Mouse (Mus musculus) MEL (cell line): ENCODE measurements around the gene Nucb2. TPM values are rescaled to one million over a fixed set of nuclear protein-coding genes. Genes with fewer than 3 reads are reported as not detected.

ENCODE experiments used
- DNase-seq: peaks from one replicate; pipeline ENCODE4 v3.0.0; 2011; ENCODE audit warnings: low read depth, low spot score
- H3K27ac ChIP-seq: 2 replicates; pipeline ENCODE4 v1.5.1; 2012; ENCODE audit warnings: low read depth, mild to moderate bottlenecking, control low read depth, low read length, moderate library complexity; ENCODE audit not compliant: control insufficient read depth
- H3K27me3 ChIP-seq, 2 experiments: fragments of 150-350 bp in 1 of 2; sonication (generic) in 1 of 2; 2 replicates each; pipeline ENCODE4 v1.6.1; 2012; ENCODE audit warnings: low read length in 2 of 2, mild to moderate bottlenecking in 2 of 2, improper control_type of control experiment in 1 of 2, moderate library complexity in 1 of 2; ENCODE audit not compliant: insufficient read depth in 2 of 2, control insufficient read depth in 1 of 2
- H3K36me3 ChIP-seq, 2 experiments: 2 replicates each; pipeline ENCODE4 v1.6.1; 2012 to 2014; ENCODE audit warnings: low read length in 2 of 2, improper control_type of control experiment in 1 of 2, inconsistent platforms in 1 of 2, mild to moderate bottlenecking in 1 of 2; ENCODE audit not compliant: insufficient read depth in 2 of 2, control insufficient read depth in 1 of 2
- H3K4me1 ChIP-seq, 2 experiments: fragments of 150-350 bp in 1 of 2; sonication (generic) in 1 of 2; 2 replicates each; pipeline ENCODE4 v1.6.1; 2012; ENCODE audit warnings: low read length in 2 of 2, improper control_type of control experiment in 1 of 2, mild to moderate bottlenecking in 1 of 2; ENCODE audit not compliant: insufficient read depth in 2 of 2, control insufficient read depth in 1 of 2
- H3K4me3 ChIP-seq, 2 experiments: fragments of 150-350 bp in 1 of 2; sonication (generic) in 1 of 2; 2 replicates each; pipeline ENCODE4 v1.5.1; 2012; ENCODE audit warnings: low read depth in 2 of 2, low read length in 2 of 2, mild to moderate bottlenecking in 2 of 2, moderate library complexity in 2 of 2, control low read depth in 1 of 2, improper control_type of control experiment in 1 of 2; ENCODE audit not compliant: control insufficient read depth in 1 of 2, insufficient read depth in 1 of 2
- H3K79me2 ChIP-seq: 2 replicates; pipeline ENCODE4 v1.6.1; 2012; ENCODE audit warnings: mild to moderate bottlenecking, low read length, moderate library complexity; ENCODE audit not compliant: control insufficient read depth, poor library complexity, insufficient read depth
- H3K9ac ChIP-seq: 2 replicates; pipeline ENCODE4 v1.6.1; 2012; ENCODE audit warnings: low read depth, mild to moderate bottlenecking, control low read depth, low read length, moderate library complexity; ENCODE audit not compliant: control insufficient read depth, poor library complexity, severe bottlenecking
- H3K9me3 ChIP-seq: fragments of 150-350 bp; sonication (generic); replicated peaks from 2 replicates; pipeline ENCODE4 v1.6.1; 2012; ENCODE audit warnings: mild to moderate bottlenecking, low read length, improper control_type of control experiment, moderate library complexity; ENCODE audit not compliant: insufficient read depth
- BHLHE40 ChIP-seq: IDR thresholded peaks from 2 replicates; pipeline ENCODE4 v1.6.1; 2012; ENCODE audit warnings: low read depth, mild to moderate bottlenecking, inconsistent platforms, low read length, improper control_type of control experiment, borderline replicate concordance
- CTCF ChIP-seq, 3 experiments: IDR thresholded peaks in 2 of 3; conservative IDR thresholded peaks in 1 of 3; 2 replicates each; pipeline ENCODE4 v1.5.1; 2011 to 2012; ENCODE audit warnings: low read length in 3 of 3, low read depth in 2 of 3, mild to moderate bottlenecking in 2 of 3, improper control_type of control experiment in 1 of 3, inconsistent platforms in 1 of 3, mixed read lengths in 1 of 3, moderate library complexity in 1 of 3; ENCODE audit not compliant: control insufficient read depth in 1 of 3, insufficient read depth in 1 of 3, poor library complexity in 1 of 3, severe bottlenecking in 1 of 3
- E2F4 ChIP-seq: IDR thresholded peaks from 2 replicates; pipeline ENCODE4 v1.6.1; 2011; ENCODE audit warnings: low read depth, low read length, improper control_type of control experiment, borderline replicate concordance
- GATA1 ChIP-seq: IDR thresholded peaks from 2 replicates; pipeline ENCODE4 v1.6.1; 2011; ENCODE audit warnings: low read depth, low read length, improper control_type of control experiment
- JUND ChIP-seq: IDR thresholded peaks from 2 replicates; pipeline ENCODE4 v1.6.1; 2011; ENCODE audit warnings: low read depth, mild to moderate bottlenecking, improper control_type of control experiment, low read length
- MAFK ChIP-seq: IDR thresholded peaks from 2 replicates; pipeline ENCODE4 v1.6.1; 2011; ENCODE audit warnings: low read depth, mild to moderate bottlenecking, low read length, improper control_type of control experiment, borderline replicate concordance
- MAZ ChIP-seq: IDR thresholded peaks from 2 replicates; pipeline ENCODE4 v1.6.1; 2012; ENCODE audit warnings: low read depth, mild to moderate bottlenecking, inconsistent platforms, low read length, improper control_type of control experiment
- MXI1 ChIP-seq: IDR thresholded peaks from 2 replicates; pipeline ENCODE4 v1.6.1; 2011; ENCODE audit warnings: mild to moderate bottlenecking, low read depth, low read length, improper control_type of control experiment
- MYB ChIP-seq: IDR thresholded peaks from 2 replicates; pipeline ENCODE4 v1.6.1; 2011; ENCODE audit warnings: mild to moderate bottlenecking, low read depth, low read length, improper control_type of control experiment
- POLR2AphosphoS2 ChIP-seq: IDR thresholded peaks from 2 replicates; pipeline ENCODE4 v1.6.1; 2011; ENCODE audit warnings: low read length, improper control_type of control experiment
- RAD21 ChIP-seq: IDR thresholded peaks from 2 replicates; pipeline ENCODE4 v1.6.1; 2011; ENCODE audit warnings: mild to moderate bottlenecking, low read depth, low read length, improper control_type of control experiment
- RCOR1 ChIP-seq: IDR thresholded peaks from 2 replicates; pipeline ENCODE4 v1.6.1; 2012; ENCODE audit warnings: low read depth, mild to moderate bottlenecking, inconsistent platforms, low read length, improper control_type of control experiment
- SMC3 ChIP-seq: IDR thresholded peaks from 2 replicates; pipeline ENCODE4 v1.6.1; 2011; ENCODE audit warnings: low read depth, low read length, improper control_type of control experiment
- TCF12 ChIP-seq: IDR thresholded peaks from 2 replicates; pipeline ENCODE4 v1.6.1; 2014; ENCODE audit warnings: low read depth, mild to moderate bottlenecking, inconsistent platforms, low read length, improper control_type of control experiment, moderate library complexity
- USF1 ChIP-seq: IDR thresholded peaks from 2 replicates; pipeline ENCODE4 v1.6.1; 2014; ENCODE audit warnings: low read depth, mild to moderate bottlenecking, inconsistent platforms, low read length, improper control_type of control experiment, moderate library complexity
- ZC3H11A ChIP-seq: IDR thresholded peaks from 2 replicates; pipeline ENCODE4 v1.6.1; 2012; ENCODE audit warnings: low read depth, mild to moderate bottlenecking, inconsistent platforms, low read length, improper control_type of control experiment
- polyA plus RNA-seq, 2 experiments: library from polyadenylated mRNA; stranded (reverse) in 1 of 2; unstranded in 1 of 2; fragments of >175 nt in 1 of 2; fragments of >200 nt in 1 of 2; gene quantifications; 2 replicates each; pipeline versions ENCODE4 v1.2.1 to v1.2.4; 2012; ENCODE audit warnings: low replicate concordance in 2 of 2, low read depth in 1 of 2; ENCODE audit not compliant: insufficient read length in 2 of 2, insufficient read depth in 1 of 2, missing spikeins in 1 of 2
- total RNA-seq: library from RNA; depleted of rRNA; stranded (reverse); fragments of 300-350 nt; gene quantifications from 2 replicates; pipeline ENCODE4 v1.2.3, GENCODE M21; 2012

Nucb2 gene
- total and polyA plus RNA-seq, 3 experiments, result 5.5 to 6.4 TPM; not detected in 1

GRCm38 (mm10) chr7:116504818-116505170 lies 625 bp downstream of the Nucb2 start:
- Histone ChIP-seq H3K79me2 (no peaks in the 10 kb centered on the region; the same call in 1 of the 2 replicates), H3K27me3 (no peaks in the 10 kb centered on the region), H3K4me1 (peaks cover 0 to 8% of the 10 kb centered on the region in 2 experiments; a peak in 3 of 4 replicates), H3K4me3 (peak overlapping the region; percentile 54 to 71), H3K27ac (no peak overlapping the region), H3K36me3 (peaks cover 0 to 2% of the 10 kb centered on the region in 2 experiments; a peak in 2 of 4 replicates), H3K9me3 (no peaks in the 10 kb centered on the region), H3K9ac (peak overlapping the region; percentile 68)
- DNase-seq, result peak; percentile 28
- no peak for TF ChIP-seq JUND
- TF ChIP-seq BHLHE40, result no peak
- no peak for TF ChIP-seq ZC3H11A
- no peak for TF ChIP-seq USF1
- TF ChIP-seq POLR2AphosphoS2, result no peak

- Histone ChIP-seq H3K27ac (no peak overlapping the region), H3K36me3 (no peaks in the 10 kb centered on the region)
- DNase-seq, result peak; percentile 48
Measured at GRCm38 (mm10) chr7:116514030-116514429, 9.9 kb downstream of the Nucb2 start.

GRCm38 (mm10) chr7:116514546-116514945 lies 10.4 kb downstream of the Nucb2 start:
- Histone ChIP-seq H3K79me2 (no peaks in the 10 kb centered on the region), H3K4me1 (no peaks in the 10 kb centered on the region), H3K27me3 (no peaks in the 10 kb centered on the region), H3K27ac (no peak overlapping the region), H3K36me3 (no peaks in the 10 kb centered on the region), H3K9ac (no peak overlapping the region), H3K4me3 (no peak overlapping the region), H3K9me3 (no peaks in the 10 kb centered on the region)
- TF ChIP-seq RCOR1 (no peak), E2F4 (no peak), GATA1 (no peak), TCF12 (no peak)
- DNase-seq, result no peak

More at GRCm38 (mm10) chr7:116514030-116514429, 9.9 kb downstream of the Nucb2 start:
- TF ChIP-seq CTCF (IDR thresholded peaks at IDR 0.05 in 2 of 3, conservative IDR thresholded peaks at IDR 0.05 in 1 of 3; ENCODE audit: control insufficient read depth in 1 of 3, insufficient read depth in 1 of 3, low read depth in 2 of 3, low read length in 3 of 3, poor library complexity in 1 of 3, severe bottlenecking in 1 of 3) (peak; percentile 28 to 68 (median 30); a peak in 4 of 6 replicates), MXI1 (no peak), RAD21 (peak; percentile 67), POLR2AphosphoS2 (no peak), ZC3H11A (peak; percentile 50), MAFK (no peak), MAZ (no peak), SMC3 (peak; percentile 73), MYB (no peak)
- Histone ChIP-seq H3K4me1 (no peaks in the 10 kb centered on the region), H3K9me3 (no peaks in the 10 kb centered on the region), H3K4me3 (no peak overlapping the region), H3K27me3 (no peaks in the 10 kb centered on the region), H3K79me2 (no peaks in the 10 kb centered on the region), H3K9ac (no peak overlapping the region)
